ENCODE assay signal across 18 mouse cellular contexts in genomic region chr12:7820718-7821117, GRCm38 (mm10).
"Had no signal": no experiment of that assay in that cellular context is flagged by ENCODE, and none has a peak within 500 bp of the region (broad histone marks: within the 10 kb centered on the region; RNA-seq: fewer than 3 reads in every experiment).

No protein-coding gene starts in this region.

- H3K4me3 ChIP-seq: lung, embryonic 15.5 days; megakaryocyte, embryonic 14.5 days; midbrain, embryonic 12.5 days; myocyte; neural tube, embryonic 13.5 days; neural tube, embryonic 15.5 days had no signal

- H3K27me3 ChIP-seq: lung, embryonic 15.5 days; megakaryocyte, embryonic 14.5 days; midbrain, embryonic 12.5 days; neural tube, embryonic 13.5 days; neural tube, embryonic 15.5 days had no signal

- H3K9ac ChIP-seq: liver, embryonic 14.5 days; lung, embryonic 15.5 days; midbrain, embryonic 12.5 days; neural tube, embryonic 13.5 days; neural tube, embryonic 15.5 days had no signal

- DNase-seq: lung, adult 2 months; lung, postnatal 14 days; midbrain, embryonic 14.5 days; retina, postnatal 1 day; right cerebral cortex, postnatal 14 days; spleen, adult 18-20 months; thymus, adult 18-20 months; thymus, postnatal 14 days; thymus, postnatal 36 days had no signal

- H3K36me3 ChIP-seq: lung, embryonic 15.5 days; midbrain, embryonic 12.5 days; neural tube, embryonic 13.5 days; neural tube, embryonic 15.5 days had no signal

- H3K4me2 ChIP-seq: lung, embryonic 15.5 days; midbrain, embryonic 12.5 days; neural tube, embryonic 13.5 days; neural tube, embryonic 15.5 days had no signal

- H3K9me3 ChIP-seq: lung, embryonic 15.5 days; neural tube, embryonic 15.5 days had no signal

- H3K4me1 ChIP-seq: lung, embryonic 15.5 days; megakaryocyte, embryonic 14.5 days; midbrain, embryonic 12.5 days; neural tube, embryonic 13.5 days; neural tube, embryonic 15.5 days had no signal

- ATAC-seq: midbrain, embryonic 16.5 days had no signal

- H3K27ac ChIP-seq: liver, embryonic 14.5 days; lung, embryonic 15.5 days; macrophage; midbrain, embryonic 12.5 days; neural tube, embryonic 13.5 days; neural tube, embryonic 15.5 days had no signal
